Mouse (Mus musculus): ENCODE results near the gene Fbxl18.
"Not testable (repeated sequence)": the region's sequence is repeated elsewhere in the genome, so short reads cannot be mapped to it uniquely, and the experiment has no call there.

The Fbxl18 gene

DNA sequence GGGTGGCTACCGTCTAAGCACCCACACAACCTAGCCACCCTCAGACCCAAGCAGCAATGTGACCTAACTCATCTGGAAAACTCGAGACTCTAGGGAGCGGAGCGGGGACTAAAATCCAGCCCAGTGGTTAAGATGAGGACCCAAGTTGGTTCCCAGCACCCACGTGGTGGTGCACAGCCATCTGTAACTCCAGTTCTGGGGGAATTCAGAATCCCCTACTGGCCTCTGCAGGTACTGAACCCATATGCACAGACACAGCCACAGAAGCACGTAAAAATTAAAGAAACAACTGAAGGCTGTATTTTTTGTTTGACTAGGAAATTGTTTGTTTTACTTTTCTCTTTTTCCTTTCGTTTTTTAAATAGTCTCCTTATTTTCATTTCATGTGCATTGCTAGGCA lies 21.5 kb downstream of the Fbxl18 start:
- DNase-seq (ENCODE audit: low spot score in 2 of 2): no peak

DNA sequence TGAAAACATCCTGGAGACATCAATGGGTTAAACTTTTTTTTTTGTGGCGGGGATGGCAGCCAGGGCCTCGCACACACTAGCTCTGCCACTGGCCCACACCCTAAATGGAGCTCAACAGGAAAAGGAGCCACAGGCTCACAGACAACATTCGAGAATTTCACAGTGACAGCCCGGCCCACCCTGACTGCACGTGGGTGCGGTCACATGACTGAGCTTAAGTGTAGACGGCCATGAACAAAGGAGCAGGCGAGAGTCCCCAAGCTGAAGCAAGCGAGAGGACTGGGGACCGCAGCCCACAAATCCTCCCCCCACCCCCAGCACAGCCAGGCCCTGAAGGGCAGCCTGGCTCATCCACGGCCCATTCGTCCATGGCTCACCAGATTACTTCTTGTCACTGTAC lies 23.5 kb downstream of the Fbxl18 start:
- DNase-seq (ENCODE audit: low spot score in 2 of 2): no peak

DNA sequence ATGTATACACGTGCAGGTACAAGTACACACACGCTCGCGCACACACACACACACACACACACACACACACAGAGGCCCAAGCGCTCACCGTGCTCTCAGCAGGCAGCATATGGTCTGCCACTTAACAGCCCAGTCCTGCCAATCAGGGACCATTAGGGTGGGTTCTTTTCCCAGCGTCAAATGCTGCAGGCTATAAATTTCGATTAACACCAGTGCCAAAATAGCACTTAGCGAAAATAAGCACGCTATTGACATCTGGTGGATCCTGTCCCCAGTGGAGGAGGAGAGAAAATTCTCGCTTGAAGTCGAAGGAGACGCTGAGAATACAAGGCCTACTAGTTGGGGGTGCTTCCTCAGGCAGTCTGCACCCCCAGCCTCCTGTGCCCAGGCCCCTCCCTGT lies 25.8 kb downstream of the Fbxl18 start:
- DNase-seq (ENCODE audit: low spot score in 2 of 2): no peak

DNA sequence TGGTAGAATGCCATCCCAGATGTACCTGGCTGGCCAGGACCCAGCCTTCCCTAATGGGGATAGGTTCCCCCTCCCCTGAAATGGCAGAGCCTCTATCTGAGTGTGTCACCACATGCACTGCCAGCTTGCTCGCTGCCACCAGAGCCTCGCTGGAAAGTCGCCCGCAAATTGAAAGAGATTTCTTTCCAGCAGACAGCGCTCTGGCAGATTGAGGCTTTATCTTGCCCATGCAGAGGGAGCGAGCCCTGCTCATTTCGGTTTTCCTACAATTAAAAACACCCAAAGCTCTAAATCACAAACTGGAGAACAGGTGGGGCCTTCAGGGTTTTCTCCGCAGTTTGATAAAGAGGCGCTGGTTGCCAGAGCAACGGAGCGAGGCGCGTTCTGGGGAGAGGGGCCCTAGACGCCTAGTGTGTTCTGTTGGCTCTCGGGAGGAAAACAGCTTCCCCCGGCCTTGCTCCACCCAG lies 37.4 kb downstream of the Fbxl18 start:
- peak; percentile 50 to 80 for DNase-seq (ENCODE audit: low spot score in 2 of 2)

DNA sequence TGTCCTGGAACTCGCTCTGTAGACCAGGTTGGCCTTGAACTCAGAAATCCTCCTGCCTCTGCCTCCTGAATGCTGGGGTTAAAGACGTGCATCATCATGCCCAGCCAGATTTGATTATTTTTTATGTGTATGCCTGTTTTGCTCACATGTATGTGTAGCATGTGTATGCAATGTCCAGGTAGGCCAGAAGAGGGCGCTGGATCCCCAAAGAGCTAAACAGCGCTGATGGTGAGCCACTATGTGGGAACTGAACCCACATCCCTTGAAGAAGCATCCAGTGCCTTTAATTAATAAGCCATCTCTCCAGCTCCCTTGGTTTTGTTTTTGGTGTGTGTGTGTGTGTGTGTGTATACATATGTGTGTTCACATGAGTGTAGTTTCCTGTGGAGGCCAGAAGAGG lies 38.8 kb downstream of the Fbxl18 start:
- DNase-seq (ENCODE audit: low spot score in 2 of 2): no peak

DNA sequence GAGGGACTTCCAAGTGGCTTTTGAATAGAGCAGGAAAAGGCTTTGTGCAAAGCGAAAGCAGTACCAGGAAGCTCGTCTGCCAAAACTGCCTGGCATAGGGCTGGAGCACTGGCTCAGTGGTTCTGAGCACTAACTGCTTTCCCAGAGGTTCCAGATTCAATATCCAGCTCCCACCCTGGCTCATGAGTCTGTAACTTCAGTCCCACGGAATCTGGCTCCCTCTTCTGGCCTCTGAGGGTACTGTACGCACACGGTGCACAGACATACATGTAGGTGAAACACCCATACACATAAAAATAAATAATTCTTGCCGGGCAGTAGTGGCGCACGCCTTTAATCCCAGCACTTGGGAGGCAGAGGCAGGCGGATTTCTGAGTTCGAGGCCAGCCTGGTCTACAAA lies 40.3 kb downstream of the Fbxl18 start:
- DNase-seq (ENCODE audit: low spot score in 2 of 2): peak; percentile 45 to 79

DNA sequence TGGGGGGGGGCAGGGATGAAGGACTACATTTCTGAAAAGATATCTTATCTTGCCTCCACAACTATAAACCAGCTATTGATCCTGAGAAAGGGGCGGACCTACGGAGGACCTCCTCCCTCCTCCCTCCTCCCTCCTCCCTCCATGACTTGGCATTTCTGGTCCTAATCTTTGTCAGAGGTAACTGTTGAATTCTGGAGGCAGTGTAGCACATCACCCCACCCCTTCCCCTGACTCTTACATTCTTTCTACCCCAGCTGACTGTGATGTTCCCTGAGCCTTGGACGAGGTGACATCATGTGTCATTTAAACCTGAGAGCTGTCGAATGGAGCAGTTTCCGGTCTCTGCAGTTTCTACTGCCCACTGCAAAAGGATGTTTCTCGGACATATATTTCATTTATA lies 41.6 kb downstream of the Fbxl18 start:
- DNase-seq (ENCODE audit: low spot score in 2 of 2): no peak

DNA sequence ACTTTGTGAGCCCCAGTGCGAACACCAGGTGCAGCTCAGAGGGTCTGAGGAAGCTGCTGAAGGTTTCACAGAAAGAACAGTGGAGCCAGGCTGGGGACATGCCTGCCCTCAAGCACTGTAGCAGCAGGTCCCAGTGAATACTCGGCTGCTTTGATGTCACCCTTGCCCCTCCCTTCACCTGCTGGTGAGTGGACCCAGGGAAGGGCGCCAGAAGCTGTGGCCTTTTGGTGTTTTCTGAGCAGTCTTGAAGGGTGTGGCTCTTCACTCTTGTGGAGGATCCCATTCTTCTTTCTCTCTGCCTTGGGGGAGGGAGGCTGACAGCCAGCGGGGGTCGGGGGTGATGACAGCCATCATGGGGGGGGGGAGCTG lies 43.6 kb downstream of the Fbxl18 start:
- no peak for DNase-seq (ENCODE audit: low spot score in 2 of 2)

DNA sequence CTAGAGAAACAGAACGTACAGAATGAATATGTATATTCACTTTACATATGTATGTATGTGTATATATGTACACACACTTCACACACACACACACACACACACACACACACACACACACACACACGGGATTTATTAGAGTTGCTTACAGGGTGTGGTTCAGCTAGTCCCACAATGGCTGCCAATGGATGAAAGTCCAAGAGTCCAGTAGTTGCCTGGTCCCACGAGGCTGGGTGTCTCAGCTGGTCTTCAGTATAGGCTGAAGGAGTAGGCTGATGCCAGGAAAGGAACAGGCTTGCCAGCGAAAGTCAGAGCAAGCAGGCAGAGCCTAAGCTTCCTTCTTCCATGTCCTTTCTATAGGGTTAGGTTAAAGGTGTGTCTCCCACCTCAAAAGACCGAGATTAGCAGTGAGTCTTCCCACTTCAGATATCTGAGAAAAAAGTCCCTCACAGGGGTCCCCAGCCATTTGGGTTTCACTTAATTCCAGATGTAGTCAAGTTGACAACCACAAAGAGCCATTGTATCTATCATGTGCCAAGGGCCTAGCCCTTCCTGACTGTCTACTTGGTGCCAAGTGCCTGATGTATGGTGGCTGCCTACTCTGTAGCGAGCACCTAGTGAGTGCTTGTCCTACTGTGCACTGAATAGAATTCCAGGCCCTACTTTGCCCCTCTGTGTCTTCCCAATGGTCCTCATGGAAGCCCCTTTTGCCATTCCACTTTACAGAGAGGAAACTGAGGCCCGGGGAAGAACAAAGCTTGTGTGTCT lies 44.1 kb downstream of the Fbxl18 start:
- DNase-seq (ENCODE audit: low spot score in 2 of 2): no peak

DNA sequence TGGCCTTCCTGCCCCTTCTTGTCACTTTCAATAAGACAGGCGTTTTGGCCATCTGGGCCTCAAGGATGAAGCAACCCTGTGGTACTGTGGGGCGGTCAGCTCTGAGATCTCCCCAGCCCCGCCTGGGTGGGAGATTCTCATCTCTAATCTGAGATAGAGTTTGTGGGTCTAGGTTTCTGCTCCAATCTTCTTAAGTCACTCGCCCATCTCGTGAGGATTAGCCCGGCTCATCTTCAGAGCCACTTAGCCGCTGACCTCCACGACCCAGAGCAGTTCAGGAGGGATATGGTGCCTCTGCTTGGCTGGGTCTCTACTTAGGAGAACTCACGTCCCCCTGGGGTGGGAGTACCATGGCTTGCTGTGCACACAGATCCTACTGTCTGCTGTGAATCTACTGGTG lies 44.7 kb downstream of the Fbxl18 start:
- DNase-seq (ENCODE audit: low spot score in 2 of 2): no peak

DNA sequence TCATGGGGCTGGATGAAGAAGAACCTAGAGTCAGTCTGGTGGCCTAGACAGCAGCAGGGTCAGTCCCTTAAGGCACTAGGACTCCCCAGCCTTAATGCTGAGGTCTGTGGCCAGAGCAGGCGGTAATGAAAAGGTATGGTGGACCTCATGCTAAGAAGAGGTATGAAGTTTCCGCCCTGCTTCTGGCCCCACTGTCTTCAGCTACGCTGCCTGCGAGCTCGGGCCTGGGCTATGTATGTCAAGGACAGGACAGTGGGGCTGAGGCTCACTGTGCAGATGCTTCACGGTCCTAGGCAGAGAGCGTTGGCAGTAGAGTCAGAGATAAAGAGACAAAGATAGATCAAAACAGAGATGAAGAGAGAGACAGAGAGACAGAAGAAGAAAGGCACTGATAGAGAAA lies 46.3 kb downstream of the Fbxl18 start:
- DNase-seq (ENCODE audit: low spot score in 2 of 2): no peak

DNA sequence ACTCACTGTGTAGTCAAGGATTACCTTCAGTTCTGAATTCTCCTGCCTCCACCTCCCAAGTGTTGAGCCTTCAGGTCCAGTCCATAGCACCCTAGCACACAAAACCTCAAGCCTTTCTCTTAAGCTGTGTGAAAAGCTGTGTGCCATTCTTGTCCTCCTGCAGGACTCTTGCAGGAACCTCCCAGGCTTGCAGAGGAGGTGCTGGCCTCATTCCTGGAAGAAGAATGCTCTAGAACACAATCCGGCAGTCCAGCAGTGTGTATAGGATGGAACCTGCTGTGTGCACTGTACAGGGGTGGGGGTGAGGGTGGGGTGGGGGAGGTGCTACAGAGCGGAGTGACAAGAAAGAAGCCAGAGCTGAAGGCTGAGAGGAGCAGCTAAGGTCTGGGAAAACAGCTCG lies 47.1 kb downstream of the Fbxl18 start:
- DNase-seq (ENCODE audit: low spot score in 2 of 2): no peak

DNA sequence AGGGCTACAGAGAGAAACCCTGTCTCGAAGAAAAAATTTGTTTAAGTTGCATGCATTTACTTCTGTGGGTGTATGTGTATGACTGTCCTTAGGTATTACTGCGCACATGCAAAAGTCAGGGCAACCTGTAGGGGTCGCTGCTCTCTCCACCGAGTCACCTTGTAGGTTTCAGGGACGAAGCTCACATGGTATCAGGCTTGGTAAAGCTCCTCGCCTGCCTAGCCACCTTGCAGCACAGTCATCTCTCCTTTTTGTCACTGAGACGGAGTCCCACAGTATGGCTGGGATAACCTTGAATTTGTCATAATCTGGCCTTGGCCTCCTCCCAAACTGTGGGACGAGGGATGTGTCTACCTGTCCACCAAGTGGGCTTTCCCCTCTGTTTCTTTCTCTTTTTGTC lies 50.8 kb downstream of the Fbxl18 start:
- no peak for DNase-seq (ENCODE audit: low spot score in 2 of 2)

DNA sequence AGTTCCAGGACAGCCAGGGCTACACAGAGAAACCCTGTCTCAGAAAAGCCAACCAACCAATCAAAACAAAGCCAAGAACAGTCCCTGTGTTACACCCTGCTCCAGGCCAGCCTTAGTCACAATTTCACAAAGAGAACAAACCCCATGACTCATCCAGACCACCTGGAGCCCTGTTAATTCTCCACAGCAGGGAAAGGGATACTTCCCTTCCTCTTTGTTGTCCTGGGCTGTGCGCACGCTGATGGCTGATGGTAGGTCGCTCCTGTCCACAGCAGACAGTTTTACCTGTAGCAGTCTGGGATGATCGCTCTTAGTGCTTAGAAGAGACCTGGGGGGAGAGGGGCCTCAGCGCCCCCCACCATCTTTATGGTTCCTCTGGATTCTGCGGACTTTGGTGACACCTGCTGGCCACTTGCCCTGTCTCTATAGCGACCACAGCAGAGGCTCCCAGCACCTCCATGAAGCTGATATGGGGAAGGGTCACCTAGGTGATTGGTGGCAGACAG lies 53.0 kb downstream of the Fbxl18 start:
- DNase-seq (ENCODE audit: low spot score in 2 of 2): peak in 1 of 2 experiments; percentile 26

DNA sequence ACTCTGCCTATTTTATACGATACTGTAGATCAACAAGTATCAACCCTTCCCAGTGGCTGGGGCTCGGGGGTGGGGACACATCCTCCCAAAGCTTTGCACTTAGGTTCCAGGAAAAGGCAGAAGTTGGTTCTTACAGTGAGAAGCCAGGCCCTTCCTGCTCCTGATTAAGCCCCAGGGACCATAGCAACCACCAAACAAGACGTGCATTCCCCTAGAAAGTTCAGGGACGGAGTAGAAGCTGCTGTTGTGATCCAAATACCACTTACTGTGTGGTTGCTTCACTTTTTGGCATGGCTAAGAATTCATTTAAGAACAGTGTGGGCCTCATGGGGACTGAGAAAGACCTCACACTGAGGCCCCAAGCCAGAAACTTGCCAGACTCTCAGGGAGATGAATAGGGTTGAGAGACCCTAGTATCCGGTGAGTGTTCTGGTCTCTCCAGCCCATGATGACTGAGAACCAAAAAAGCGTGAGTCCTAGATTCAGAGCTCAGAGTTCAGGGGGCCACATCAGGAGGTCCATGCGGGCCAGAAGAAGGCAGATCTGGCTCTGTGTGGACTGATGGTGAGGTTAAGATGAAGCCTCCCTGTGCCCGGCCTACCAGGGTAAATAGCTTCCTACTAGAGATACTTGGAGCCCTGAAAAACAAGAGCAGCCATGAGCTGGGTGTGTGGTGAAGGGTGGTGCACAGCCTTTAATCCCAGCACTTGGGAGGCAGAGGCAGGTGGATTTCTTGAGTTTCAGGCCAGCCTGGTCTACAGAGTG lies 53.7 kb downstream of the Fbxl18 start:
- DNase-seq (ENCODE audit: low spot score in 2 of 2): no peak

DNA sequence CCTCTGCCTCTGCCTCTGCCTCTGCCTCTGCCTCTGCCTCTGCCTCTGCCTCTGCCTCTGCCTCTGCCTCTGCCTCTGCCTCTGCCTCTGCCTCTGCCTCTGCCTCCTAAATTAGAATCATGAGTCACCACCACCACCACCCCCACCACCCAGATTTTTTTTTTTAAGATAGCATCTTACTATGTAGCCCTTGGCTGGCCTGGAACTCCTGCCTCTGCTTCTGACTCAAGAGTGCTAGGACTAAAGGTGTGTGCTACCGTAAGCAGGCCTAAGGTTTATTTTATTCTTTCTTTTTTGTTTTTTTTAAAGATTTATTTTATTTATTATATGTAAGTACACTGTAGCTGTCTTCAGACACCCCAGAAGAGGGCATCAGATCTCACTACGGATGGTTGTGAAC lies 57.8 kb downstream of the Fbxl18 start:
- DNase-seq (ENCODE audit: low spot score in 2 of 2): not testable (repeated sequence)

DNA sequence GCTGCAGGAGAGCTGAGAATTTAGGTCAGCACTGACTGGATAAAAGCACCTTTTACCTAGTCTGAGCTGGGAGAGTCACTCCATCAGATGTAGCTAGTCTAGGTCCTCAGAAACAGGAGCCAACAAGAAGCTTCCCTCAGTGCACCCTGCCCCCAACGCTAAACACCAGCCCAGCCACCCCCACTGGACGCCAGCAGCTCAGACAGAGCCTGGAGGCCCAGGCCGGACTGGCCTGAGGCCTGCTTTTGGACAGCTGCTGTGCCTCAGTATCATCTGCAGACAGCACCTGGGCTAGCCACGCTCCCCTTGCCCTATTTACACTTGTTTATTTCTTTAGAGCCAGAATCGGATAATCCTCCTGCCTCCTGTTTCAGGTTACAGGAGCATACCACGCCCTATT lies 58.3 kb downstream of the Fbxl18 start:
- no peak for DNase-seq (ENCODE audit: low spot score in 2 of 2)

DNA sequence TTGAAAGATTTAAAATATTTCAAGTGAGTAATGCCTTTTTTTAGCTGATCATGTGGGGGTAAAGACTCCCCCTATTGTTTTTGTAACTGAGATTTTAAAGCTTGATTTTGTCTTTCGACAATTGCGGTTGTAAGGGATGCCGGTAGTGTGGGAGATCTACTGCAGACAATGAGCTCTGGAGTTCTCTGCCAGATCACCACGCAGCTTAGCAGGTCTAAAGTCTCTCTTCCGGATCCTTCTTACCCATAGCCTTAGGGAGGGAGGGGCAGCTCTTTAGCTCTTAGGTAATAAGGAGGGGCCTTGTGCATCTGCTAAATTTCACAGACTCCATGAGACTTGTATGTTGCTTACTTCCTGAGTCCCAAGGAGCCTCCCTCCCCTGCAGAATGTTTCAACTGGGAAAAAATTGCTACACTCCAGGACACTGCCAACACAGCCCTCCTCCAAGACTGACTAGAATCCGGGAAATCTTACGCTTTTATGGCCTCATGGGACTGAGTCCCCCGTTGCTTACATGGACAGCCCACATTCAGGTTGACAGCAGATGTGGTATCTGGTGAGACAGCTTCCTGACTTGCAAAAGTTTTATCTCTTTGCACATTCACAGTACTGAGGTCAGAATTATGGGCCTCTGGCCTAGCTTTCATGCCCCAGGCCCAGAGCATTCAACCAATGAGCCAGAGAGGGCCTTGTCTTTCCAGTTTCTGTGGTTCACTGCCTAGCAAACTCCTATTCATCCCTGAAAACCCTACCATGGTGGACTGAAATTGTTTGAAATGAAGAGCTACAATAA lies 61.4 kb downstream of the Fbxl18 start:
- DNase-seq (ENCODE audit: low spot score in 2 of 2): no peak

DNA sequence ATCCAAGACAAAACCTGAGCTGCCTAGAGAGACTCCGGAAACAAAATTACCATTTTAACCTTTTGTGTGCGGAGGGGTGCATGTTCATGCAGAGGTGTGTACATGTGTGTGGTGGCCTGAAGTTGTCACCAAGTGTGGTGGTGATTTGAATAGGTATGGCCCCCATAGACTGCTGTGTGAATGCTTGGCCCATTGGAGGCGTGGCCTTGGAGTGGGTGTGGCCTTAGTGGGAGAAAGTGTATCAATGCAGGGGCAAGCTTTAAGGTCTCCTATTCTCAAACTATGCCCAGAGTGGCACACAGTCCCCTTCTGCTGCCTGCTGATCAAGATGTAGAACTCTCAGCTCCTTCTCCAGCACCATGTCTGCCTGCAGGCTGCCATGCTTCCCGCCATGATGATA lies 69.1 kb downstream of the Fbxl18 start:
- DNase-seq (ENCODE audit: low spot score in 2 of 2): no peak

DNA sequence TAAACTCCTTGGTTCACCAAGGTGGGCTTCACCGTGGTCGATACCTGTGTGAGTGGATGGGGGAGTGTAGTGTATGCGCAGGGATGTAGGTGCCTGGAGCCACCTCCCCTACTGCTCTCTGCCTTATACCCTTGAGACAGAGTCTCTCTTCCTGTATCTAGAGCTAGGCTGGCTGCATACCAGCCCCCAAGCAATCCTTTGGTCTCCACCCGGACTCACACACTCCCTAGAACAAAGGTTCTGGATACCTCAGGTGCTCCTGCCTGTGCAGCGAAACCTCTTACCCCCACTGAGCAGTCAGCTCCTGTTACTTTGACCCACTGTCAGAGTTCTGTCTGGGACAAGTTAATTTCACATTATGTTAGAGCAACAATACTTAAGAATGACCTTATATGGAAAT lies 69.6 kb downstream of the Fbxl18 start:
- DNase-seq (ENCODE audit: low spot score in 2 of 2): no peak

DNA sequence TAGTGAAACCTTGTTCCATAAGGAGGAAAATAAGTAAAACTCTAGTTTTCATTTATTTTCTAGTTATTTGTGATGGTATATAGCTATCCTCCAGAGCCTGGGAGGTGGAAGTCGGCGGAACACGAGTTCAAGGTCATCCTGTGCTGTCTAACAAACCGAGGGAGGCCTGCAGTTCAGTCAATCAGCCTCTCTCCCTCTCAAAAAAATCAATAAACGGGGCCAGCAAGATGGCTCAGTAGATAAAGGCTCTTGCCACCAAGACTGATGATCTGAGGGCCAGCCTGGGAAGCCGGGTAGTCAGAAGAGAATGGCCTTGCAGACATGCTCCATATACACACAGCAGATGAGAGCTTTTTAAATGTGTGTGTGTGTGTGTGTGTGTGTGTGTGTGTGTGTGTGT lies 71.1 kb downstream of the Fbxl18 start:
- no peak for DNase-seq (ENCODE audit: low spot score in 2 of 2)
